Mouse (Mus musculus) embryonic fibroblast, embryonic 13.5 days (primary cell): Measurements from ENCODE around the gene Atp6v0c.

ENCODE experiments used
- CTCF ChIP-seq: IDR thresholded peaks from 2 replicates; pipeline ENCODE4 v1.5.1; 2011; ENCODE audit warnings: mild to moderate bottlenecking, control low read depth, low read length, moderate library complexity, borderline replicate concordance; ENCODE audit not compliant: insufficient read depth
- POLR2A ChIP-seq: IDR thresholded peaks from 2 replicates; pipeline ENCODE4 v1.6.1; 2011; ENCODE audit warnings: low read depth, mild to moderate bottlenecking, control low read depth, low read length, moderate library complexity

DNA sequence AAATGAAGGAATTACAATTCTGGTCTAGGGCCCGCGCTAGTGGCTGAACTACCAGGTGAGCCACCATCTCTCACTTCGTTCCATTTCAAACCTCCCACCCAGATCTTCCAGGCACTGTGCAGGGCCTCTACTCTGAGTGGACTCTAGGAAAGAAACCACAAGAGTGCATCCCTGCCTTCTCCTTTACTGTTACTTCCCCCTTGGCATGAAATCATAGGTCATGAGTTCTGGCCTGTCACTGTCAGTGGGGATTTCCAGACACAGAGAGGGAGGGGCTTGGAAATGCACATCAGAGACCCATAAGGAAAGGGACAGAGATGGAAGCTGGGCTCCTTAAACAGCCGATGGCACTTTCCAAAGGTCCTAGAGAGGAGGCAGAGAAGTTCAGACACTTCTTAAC is 2.2 kb upstream of the Atp6v0c start:
- TF ChIP-seq POLR2A (no peak), CTCF (no peak)
